Mouse (Mus musculus) heart, embryonic 14.5 days (tissue): ENCODE measurements at regions not wholly inside any gene's neighbourhood (a gene's known extent, or its start where the extent isn't known, plus 50 kb on each side); places are given as distances from the start of the nearest gene placed in this dataset.

Experiments
- ATAC-seq: fragments of 200-750 bp; cut with Nextera tagmentation; 2 replicates; pipeline ENCODE4 v1.8.0; 2017; ENCODE audit warnings: low read depth, moderate TSS enrichment; ENCODE audit not compliant: insufficient number of reproducible peaks, insufficient read depth, low FRiP score
- H3K27ac ChIP-seq, 2 experiments: fragments of 200-500 bp in 1 of 2; fragments of 300-500 bp in 1 of 2; sonication (generic) in 1 of 2; replicated peaks in 1 of 2; 2 replicates each; pipeline ENCODE4 v1.5.1; 2012 to 2014; ENCODE audit warnings: low read depth in 2 of 2, low read length in 2 of 2, control low read depth in 1 of 2, mild to moderate bottlenecking in 1 of 2, mixed read lengths in 1 of 2; ENCODE audit not compliant: control insufficient read depth in 1 of 2, insufficient read depth in 1 of 2
- H3K27me3 ChIP-seq: fragments of 300-500 bp; sonication (generic); 2 replicates; pipeline ENCODE4 v1.6.1; 2014; ENCODE audit warnings: mild to moderate bottlenecking, low read length, control low read depth; ENCODE audit not compliant: control insufficient read depth, insufficient read depth
- H3K36me3 ChIP-seq: fragments of 300-500 bp; sonication (generic); 2 replicates; pipeline ENCODE4 v1.6.1; 2014; ENCODE audit warnings: mild to moderate bottlenecking, control low read depth, low read length, mixed read lengths; ENCODE audit not compliant: control insufficient read depth, insufficient read depth
- H3K4me1 ChIP-seq, 2 experiments: fragments of 200-500 bp in 1 of 2; fragments of 300-500 bp in 1 of 2; sonication (generic) in 1 of 2; 2 replicates each; pipeline ENCODE4 v1.6.1; 2012 to 2014; ENCODE audit warnings: low read length in 2 of 2, control low read depth in 1 of 2, mixed read lengths in 1 of 2; ENCODE audit not compliant: control insufficient read depth in 2 of 2, insufficient read depth in 2 of 2
- H3K4me2 ChIP-seq: fragments of 300-500 bp; sonication (generic); 2 replicates; pipeline ENCODE4 v1.6.1; 2014; ENCODE audit warnings: mild to moderate bottlenecking, low read length
- H3K4me3 ChIP-seq, 2 experiments: fragments of 200-500 bp in 1 of 2; fragments of 300-500 bp in 1 of 2; sonication (generic) in 1 of 2; 2 replicates each; pipeline ENCODE4 v1.5.1; 2012 to 2014; ENCODE audit warnings: low read length in 2 of 2, mild to moderate bottlenecking in 2 of 2, control low read depth in 1 of 2, low read depth in 1 of 2, moderate library complexity in 1 of 2; ENCODE audit not compliant: control insufficient read depth in 1 of 2, insufficient read depth in 1 of 2
- H3K9ac ChIP-seq: fragments of 300-500 bp; sonication (generic); 2 replicates; pipeline ENCODE4 v1.6.1; 2014; ENCODE audit warnings: mild to moderate bottlenecking, low read length
- H3K9me3 ChIP-seq: fragments of 300-500 bp; sonication (generic); 2 replicates; pipeline ENCODE4 v1.6.1; 2016; ENCODE audit warnings: low read length, control low read depth; ENCODE audit not compliant: control insufficient read depth
- WGBS: fragments of 180-500 bp; shearing (Covaris S2); extraction: QIAGEN DNeasy Blood & Tissue Kit; methylation state at CpG from one replicate; pipeline ENCODE4 v1.1.7; 2014; 5-methylcytosine and 5-hydroxymethylcytosine counted together

DNA sequence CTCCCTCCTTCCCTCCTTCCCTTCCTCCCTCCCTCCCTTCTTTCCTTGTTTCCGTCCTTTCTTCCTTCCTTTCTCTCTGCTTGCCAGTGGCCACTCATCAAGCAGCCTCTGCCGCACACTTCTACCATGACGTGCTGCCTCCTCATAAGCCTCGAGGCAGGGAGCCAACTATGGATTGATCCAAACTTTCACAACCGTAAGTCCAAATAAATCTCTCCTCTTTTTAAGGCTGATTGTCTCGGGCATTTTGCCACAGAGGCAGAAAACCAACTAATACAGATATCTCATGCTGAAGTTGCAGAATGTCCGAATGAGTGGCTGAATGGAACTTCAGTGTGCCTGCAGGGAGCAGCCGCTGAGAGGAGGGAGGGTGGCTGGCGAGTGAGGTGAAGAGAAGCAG is 251.7 kb downstream of the Plpp3 start:
- H3K4me1 ChIP-seq, result peaks cover 2% of the 10 kb centered on the region in 2 experiments; a peak in 3 of 4 replicates
- H3K4me2 ChIP-seq, result no peak overlapping the region
- no peaks in the 10 kb centered on the region for H3K9me3 ChIP-seq
- no peaks in the 10 kb centered on the region for H3K27me3 ChIP-seq
- H3K27ac ChIP-seq, result no peak overlapping the region
- no peaks in the 10 kb centered on the region for H3K36me3 ChIP-seq
- no peak overlapping the region for H3K9ac ChIP-seq
- no peak overlapping the region for H3K4me3 ChIP-seq
- WGBS, result 77% methylated on average over 9 of the region's 9 CpGs
- ATAC-seq, result no peak

DNA sequence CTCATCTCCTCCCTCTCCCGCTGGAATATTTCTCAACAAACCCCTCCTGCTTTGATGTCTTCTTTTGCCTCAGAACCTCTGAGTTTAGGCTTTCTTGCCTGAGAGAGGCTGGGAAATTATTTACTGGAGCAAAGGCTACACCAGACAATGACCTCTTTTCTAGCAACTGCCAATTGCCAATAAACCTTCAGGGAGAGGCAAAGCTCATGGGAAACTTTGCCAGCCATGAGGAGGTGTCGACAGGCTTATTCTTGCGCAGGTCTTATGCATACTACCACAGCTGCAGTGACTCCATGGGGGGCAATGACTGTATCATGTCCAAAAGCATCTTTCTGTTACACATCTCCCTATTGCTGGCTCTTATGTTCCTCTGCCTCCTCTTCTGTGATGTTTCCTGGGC is 260.0 kb downstream of the Plpp3 start:
- H3K27me3 ChIP-seq, result no peaks in the 10 kb centered on the region
- whole genome bisulfite sequencing, result 88% methylated on average over 3 of the region's 3 CpGs

GRCm38 (mm10) chr4:105422466-105422865 is 265.3 kb downstream of the Plpp3 start:
- H3K4me3 ChIP-seq, result no peak overlapping the region
- 18% methylated on average over 7 of the region's 7 CpGs for WGBS
- no peak for ATAC-seq
- no peak overlapping the region for H3K27ac ChIP-seq
- peaks cover 3 to 8% of the 10 kb centered on the region in 2 experiments; a peak in 3 of 4 replicates for H3K4me1 ChIP-seq
- H3K9ac ChIP-seq, result no peak overlapping the region
- no peaks in the 10 kb centered on the region for H3K27me3 ChIP-seq
- H3K4me2 ChIP-seq, result no peak overlapping the region
- H3K36me3 ChIP-seq, result no peaks in the 10 kb centered on the region
- no peaks in the 10 kb centered on the region for H3K9me3 ChIP-seq

More for the DNA sequence above, 260.0 kb downstream of the Plpp3 start:
- Histone ChIP-seq H3K36me3 (no peaks in the 10 kb centered on the region), H3K4me1 (no peaks in the 10 kb centered on the region), H3K27ac (no peak overlapping the region), H3K4me2 (no peak overlapping the region), H3K4me3 (no peak overlapping the region), H3K9ac (no peak overlapping the region), H3K9me3 (peaks cover 5% of the 10 kb centered on the region)
- no peak for ATAC-seq

DNA sequence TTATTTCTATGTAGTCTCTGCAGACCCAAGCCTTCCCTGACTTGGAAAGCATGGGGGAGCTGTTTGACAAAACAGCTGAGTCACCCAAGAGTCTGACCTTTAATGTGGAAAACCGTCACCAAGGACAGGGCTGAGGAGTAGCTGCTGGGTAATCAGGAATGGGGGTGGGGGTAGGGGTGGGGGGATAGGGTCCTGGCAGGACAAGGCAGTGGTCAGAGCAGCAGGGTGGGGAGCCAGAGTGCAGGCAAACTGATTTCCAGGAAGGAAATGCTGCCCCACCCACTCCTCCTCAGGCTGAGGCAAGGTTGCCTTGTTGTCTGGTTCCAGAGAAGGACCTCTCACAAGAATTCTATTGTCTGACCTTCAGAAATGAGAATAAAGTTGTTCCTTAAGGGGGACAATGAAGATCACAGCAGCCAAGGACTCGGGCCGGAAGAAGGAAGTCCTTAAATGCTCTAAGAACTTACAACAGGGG is 266.6 kb downstream of the Plpp3 start:
- H3K9me3 ChIP-seq, result no peaks in the 10 kb centered on the region
- no peak overlapping the region for H3K27ac ChIP-seq
- peaks cover 3 to 8% of the 10 kb centered on the region in 2 experiments; a peak in 3 of 4 replicates for H3K4me1 ChIP-seq
- no peak overlapping the region for H3K9ac ChIP-seq
- ATAC-seq, result no peak
- H3K27me3 ChIP-seq, result no peaks in the 10 kb centered on the region
- no peaks in the 10 kb centered on the region for H3K36me3 ChIP-seq
- no peak overlapping the region for H3K4me3 ChIP-seq
- no peak overlapping the region for H3K4me2 ChIP-seq
- 71% methylated on average over 3 of the region's 3 CpGs for WGBS

DNA sequence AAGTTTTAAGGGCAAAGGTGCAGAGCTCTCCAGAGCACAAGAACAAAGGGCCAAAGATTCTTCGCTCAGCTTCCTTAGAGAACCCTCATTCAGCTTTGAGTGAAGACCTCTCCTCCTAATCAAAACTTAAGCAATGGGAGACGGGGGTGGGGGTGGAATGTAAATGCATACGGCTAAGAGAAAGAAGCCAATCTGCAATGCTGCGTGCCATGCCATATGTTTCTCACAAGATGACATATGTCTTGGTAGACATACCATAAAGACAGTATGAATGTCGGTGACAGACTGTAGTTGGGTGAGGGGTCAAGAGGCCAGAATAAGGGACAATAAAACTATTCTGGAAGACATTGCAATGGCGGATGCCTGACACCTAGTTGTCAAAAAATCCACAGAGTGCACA is 267.9 kb downstream of the Plpp3 start:
- Histone ChIP-seq H3K4me2 (no peak overlapping the region), H3K9me3 (no peaks in the 10 kb centered on the region), H3K9ac (no peak overlapping the region), H3K4me1 (peaks cover 3 to 8% of the 10 kb centered on the region in 2 experiments; a peak in 3 of 4 replicates), H3K4me3 (no peak overlapping the region), H3K36me3 (no peaks in the 10 kb centered on the region), H3K27me3 (no peaks in the 10 kb centered on the region), H3K27ac (no peak overlapping the region)
- WGBS, result 74% methylated on average over 6 of the region's 6 CpGs
- ATAC-seq, result no peak

GRCm38 (mm10) chr4:105427581-105427980 is 270.4 kb downstream of the Plpp3 start:
- Histone ChIP-seq H3K27ac (no peak overlapping the region), H3K36me3 (no peaks in the 10 kb centered on the region), H3K9ac (no peak overlapping the region), H3K4me2 (no peak overlapping the region), H3K9me3 (no peaks in the 10 kb centered on the region), H3K27me3 (no peaks in the 10 kb centered on the region), H3K4me1 (peaks cover 0 to 4% of the 10 kb centered on the region in 2 experiments; a peak in 2 of 4 replicates), H3K4me3 (no peak overlapping the region)
- WGBS, result 74% methylated on average over 6 of the region's 6 CpGs
- ATAC-seq, result no peak

GRCm38 (mm10) chr4:105429381-105430100 is 272.4 kb downstream of the Plpp3 start:
- Histone ChIP-seq H3K4me1 (no peaks in the 10 kb centered on the region), H3K36me3 (no peaks in the 10 kb centered on the region), H3K9ac (no peak overlapping the region), H3K9me3 (0 out of 2 replicates have a peak, but pooled peaks cover 3% of the 10 kb centered on the region), H3K27me3 (no peaks in the 10 kb centered on the region), H3K4me2 (no peak overlapping the region), H3K4me3 (no peak overlapping the region), H3K27ac (no peak overlapping the region)
- 74% methylated on average over 6 of the region's 6 CpGs for WGBS
- no peak for ATAC-seq
